Mouse (Mus musculus): ENCODE measurements around the gene Jpt1. TPM values are rescaled to one million over a fixed set of nuclear protein-coding genes. Genes with fewer than 3 reads are reported as not detected.
"Not testable (repeated sequence)": the region's sequence is repeated elsewhere in the genome, so short reads cannot be mapped to it uniquely, and the experiment has no call there.

Jpt1 gene
- polyA plus RNA-seq, 1 experiment, result 1,229 TPM

DNA sequence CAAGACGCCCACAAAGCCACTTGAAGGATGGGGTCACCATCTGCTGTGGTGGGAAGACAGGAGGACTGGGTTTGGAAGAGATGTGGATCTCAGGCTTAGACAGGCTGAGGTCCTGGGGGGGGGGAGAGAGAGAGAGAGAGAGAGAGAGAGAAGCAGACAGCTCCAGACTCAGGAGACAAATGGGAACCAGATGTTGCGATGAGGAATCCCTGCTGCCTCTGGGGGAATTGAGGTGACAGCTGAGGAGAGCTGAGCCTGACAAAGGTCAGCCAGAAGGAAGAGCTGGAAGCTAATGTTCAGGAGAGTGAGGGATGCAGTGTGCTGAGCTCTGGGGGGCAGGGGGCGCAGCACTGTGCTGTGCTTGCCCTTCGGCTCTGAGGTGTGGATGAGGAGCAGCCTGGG, 47.0 kb downstream of the Jpt1 start:
- no peak for DNase-seq (ENCODE audit: low read depth)
- TF ChIP-seq CTCF (IDR thresholded peaks at IDR 0.05; ENCODE audit: borderline replicate concordance, extremely low read depth, insufficient read depth, insufficient read length) (no peak), POLR2A (IDR thresholded peaks at IDR 0.05; ENCODE audit: borderline replicate concordance, extremely low read depth, insufficient read depth, insufficient read length, poor library complexity, severe bottlenecking) (no peak)

DNA sequence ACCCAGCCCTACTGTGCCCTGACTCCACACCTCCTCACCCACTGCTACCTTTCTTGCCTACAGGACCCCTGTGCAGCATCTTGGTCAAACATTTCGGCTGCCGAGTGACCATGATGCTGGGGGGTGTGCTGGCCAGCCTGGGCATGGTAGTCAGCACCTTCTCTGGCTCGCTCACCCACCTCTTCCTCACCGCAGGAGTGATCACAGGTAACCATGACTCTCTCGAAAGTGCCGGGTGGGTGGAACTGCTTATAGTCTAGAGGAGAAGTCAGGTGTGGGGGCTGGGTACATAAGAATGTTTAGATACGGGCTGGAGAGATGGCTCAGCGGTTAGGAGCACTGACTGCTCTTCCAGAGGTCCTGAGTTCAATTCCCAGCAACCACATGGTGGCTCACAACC, 49.3 kb downstream of the Jpt1 start:
- DNase-seq (ENCODE audit: low read depth), result no peak
- TF ChIP-seq CTCF (IDR thresholded peaks at IDR 0.05; ENCODE audit: borderline replicate concordance, extremely low read depth, insufficient read depth, insufficient read length) (no peak), POLR2A (IDR thresholded peaks at IDR 0.05; ENCODE audit: borderline replicate concordance, extremely low read depth, insufficient read depth, insufficient read length, poor library complexity, severe bottlenecking) (no peak)

- TF ChIP-seq POLR2A (IDR thresholded peaks at IDR 0.05; ENCODE audit: borderline replicate concordance, extremely low read depth, insufficient read depth, insufficient read length, poor library complexity, severe bottlenecking) (no peak), CTCF (IDR thresholded peaks at IDR 0.05; ENCODE audit: borderline replicate concordance, extremely low read depth, insufficient read depth, insufficient read length) (no peak)
These were observed 50.8 kb downstream of the Jpt1 start for GRCm38 (mm10) chr11:115463397-115463796.

GRCm38 (mm10) chr11:115462243-115462891, 51.8 kb downstream of the Jpt1 start, which contains the start of gene Slc16a5:
Gene Slc16a5 (plus strand): TSS chr11:115462474.
- no peak for TF ChIP-seq CTCF (IDR thresholded peaks at IDR 0.05; ENCODE audit: borderline replicate concordance, extremely low read depth, insufficient read depth, insufficient read length)
- TF ChIP-seq POLR2A (IDR thresholded peaks at IDR 0.05; ENCODE audit: borderline replicate concordance, extremely low read depth, insufficient read depth, insufficient read length, poor library complexity, severe bottlenecking), result no peak
- no peak for DNase-seq (ENCODE audit: low read depth)

More at GRCm38 (mm10) chr11:115463397-115463796, 50.8 kb downstream of the Jpt1 start:
- no peak for DNase-seq (ENCODE audit: low read depth)

GRCm38 (mm10) chr11:115461846-115462242, 52.3 kb downstream of the Jpt1 start:
- DNase-seq (ENCODE audit: low read depth), result no peak
- no peak for TF ChIP-seq CTCF (IDR thresholded peaks at IDR 0.05; ENCODE audit: borderline replicate concordance, extremely low read depth, insufficient read depth, insufficient read length)
- no peak for TF ChIP-seq POLR2A (IDR thresholded peaks at IDR 0.05; ENCODE audit: borderline replicate concordance, extremely low read depth, insufficient read depth, insufficient read length, poor library complexity, severe bottlenecking)

- no peak for DNase-seq (ENCODE audit: low read depth)
- no peak for TF ChIP-seq CTCF (IDR thresholded peaks at IDR 0.05; ENCODE audit: borderline replicate concordance, extremely low read depth, insufficient read depth, insufficient read length)
- no peak for TF ChIP-seq POLR2A (IDR thresholded peaks at IDR 0.05; ENCODE audit: borderline replicate concordance, extremely low read depth, insufficient read depth, insufficient read length, poor library complexity, severe bottlenecking)
These were observed 53.2 kb downstream of the Jpt1 start for GRCm38 (mm10) chr11:115460976-115461375.

DNA sequence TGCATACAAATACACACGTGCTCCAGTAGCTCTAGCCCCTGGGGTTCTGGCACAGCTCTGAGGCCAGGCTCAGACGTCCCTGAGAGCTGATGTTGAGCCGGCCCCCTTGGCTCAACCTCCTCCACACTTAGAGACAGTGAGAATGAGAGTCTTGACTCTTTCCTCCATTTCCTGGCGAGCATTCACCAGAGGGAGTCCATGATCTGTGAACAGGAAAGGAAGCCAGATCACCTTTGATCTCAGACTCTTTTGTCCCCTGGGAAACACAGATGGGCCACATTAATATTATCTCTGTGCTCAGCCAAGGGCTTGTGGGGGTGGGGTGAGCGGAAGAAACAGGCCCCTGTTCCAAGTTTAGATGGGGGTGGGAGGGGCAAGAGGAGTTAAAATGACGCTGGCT, 56.8 kb downstream of the Jpt1 start:
- TF ChIP-seq CTCF (IDR thresholded peaks at IDR 0.05; ENCODE audit: borderline replicate concordance, extremely low read depth, insufficient read depth, insufficient read length), result no peak
- TF ChIP-seq POLR2A (IDR thresholded peaks at IDR 0.05; ENCODE audit: borderline replicate concordance, extremely low read depth, insufficient read depth, insufficient read length, poor library complexity, severe bottlenecking), result no peak
- peak; percentile 24 for DNase-seq (ENCODE audit: low read depth)

DNA sequence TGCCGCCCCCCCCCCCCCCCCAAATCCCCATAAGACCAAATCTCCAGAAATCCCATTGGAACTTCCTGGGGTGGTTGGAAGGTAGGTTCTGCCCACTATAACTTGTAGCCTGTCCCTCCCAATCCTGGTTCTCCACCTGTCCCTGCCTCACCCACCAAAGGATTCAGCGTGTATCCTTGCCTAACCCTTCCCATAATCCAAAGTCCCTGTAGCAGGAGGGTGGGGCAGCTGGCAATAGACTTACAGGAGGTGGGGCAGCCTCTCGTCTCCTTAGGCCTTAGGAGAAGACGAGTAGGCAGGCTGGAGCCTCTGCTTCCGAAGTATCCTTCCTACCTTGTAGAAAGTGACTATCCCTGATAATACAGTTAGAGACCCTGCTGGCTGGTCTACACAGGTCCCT, 58.0 kb downstream of the Jpt1 start:
- no peak for TF ChIP-seq CTCF (IDR thresholded peaks at IDR 0.05; ENCODE audit: borderline replicate concordance, extremely low read depth, insufficient read depth, insufficient read length)
- TF ChIP-seq POLR2A (IDR thresholded peaks at IDR 0.05; ENCODE audit: borderline replicate concordance, extremely low read depth, insufficient read depth, insufficient read length, poor library complexity, severe bottlenecking), result no peak
- no peak for DNase-seq (ENCODE audit: low read depth)

- no peak for TF ChIP-seq POLR2A (IDR thresholded peaks at IDR 0.05; ENCODE audit: borderline replicate concordance, extremely low read depth, insufficient read depth, insufficient read length, poor library complexity, severe bottlenecking)
- TF ChIP-seq CTCF (IDR thresholded peaks at IDR 0.05; ENCODE audit: borderline replicate concordance, extremely low read depth, insufficient read depth, insufficient read length), result 0 out of 2 replicates have a peak, but pooled peaks have one; percentile 12
- no peak for DNase-seq (ENCODE audit: low read depth)
These were observed 58.6 kb downstream of the Jpt1 start for GRCm38 (mm10) chr11:115455619-115456018.

DNA sequence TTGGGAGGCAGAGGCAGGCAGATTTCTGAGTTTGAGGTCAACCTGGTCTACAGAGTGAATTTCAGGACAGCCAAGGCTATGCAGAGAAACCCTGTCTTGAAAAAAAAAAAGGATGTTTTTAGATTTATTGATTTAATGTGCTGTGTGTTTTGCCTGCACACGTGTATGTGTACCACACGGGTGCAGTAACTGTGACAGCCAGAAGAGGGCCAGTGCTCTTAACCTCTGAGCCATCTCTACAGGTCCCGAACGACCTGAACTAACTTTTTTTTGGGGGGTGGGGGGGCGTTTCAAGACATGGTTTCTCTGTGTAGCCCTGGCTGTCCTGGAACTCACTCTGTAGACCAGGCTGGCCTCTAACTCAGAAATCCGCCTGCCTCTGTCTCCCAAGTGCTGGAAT, 59.4 kb downstream of the Jpt1 start:
- not testable (repeated sequence) for DNase-seq (ENCODE audit: low read depth)

- no peak for TF ChIP-seq CTCF (IDR thresholded peaks at IDR 0.05; ENCODE audit: borderline replicate concordance, extremely low read depth, insufficient read depth, insufficient read length)
- TF ChIP-seq POLR2A (IDR thresholded peaks at IDR 0.05; ENCODE audit: borderline replicate concordance, extremely low read depth, insufficient read depth, insufficient read length, poor library complexity, severe bottlenecking), result no peak
These were observed 60.9 kb downstream of the Jpt1 start for GRCm38 (mm10) chr11:115453306-115453705.

GRCm38 (mm10) chr11:115452281-115452860, 61.8 kb downstream of the Jpt1 start:
- peak; percentile 23 for DNase-seq (ENCODE audit: low read depth)
- no peak for TF ChIP-seq POLR2A (IDR thresholded peaks at IDR 0.05; ENCODE audit: borderline replicate concordance, extremely low read depth, insufficient read depth, insufficient read length, poor library complexity, severe bottlenecking)
- TF ChIP-seq CTCF (IDR thresholded peaks at IDR 0.05; ENCODE audit: borderline replicate concordance, extremely low read depth, insufficient read depth, insufficient read length), result no peak

More at GRCm38 (mm10) chr11:115453306-115453705, 60.9 kb downstream of the Jpt1 start:
- DNase-seq (ENCODE audit: low read depth), result no peak

All from brain, embryonic 14.5 days (tissue).